Comparison of ENCODE assay signal across 8 mouse cellular contexts in genomic region chr3:97609201-97609844, GRCm38 (mm10). TPM values are rescaled to one million over a fixed set of nuclear protein-coding genes. Genes with fewer than 3 reads are reported as not detected.
DNase-seq lines count a peak whose midpoint lies in the region; ATAC-seq and TF ChIP-seq lines count a peak whose summit lies in the region.

No protein-coding gene starts in this region.

- H3K27ac ChIP-seq in layer of hippocampus, adult 2 months = peak overlapping the region; percentile 100
- no peak overlapping the region for H3K27ac ChIP-seq in cerebellum, adult 2 months (ENCODE audit: insufficient read depth, low read length)

- H3K4me1 ChIP-seq in cerebellum, adult 2 months (ENCODE audit: control insufficient read depth, insufficient read depth, low read length) = no peaks in the 10 kb centered on the region

- peak; percentile 53 for ATAC-seq in granulocyte monocyte progenitor cell, adult 5-6 weeks (replicated peaks; ENCODE audit: poor library complexity, severe bottlenecking)

- peak in 1 of 2 experiments; percentile 22 for DNase-seq in layer of hippocampus, adult 2 months (ENCODE audit: low spot score in 2 of 2)
- DNase-seq in layer of hippocampus, postnatal 14 days (ENCODE audit: low spot score in 2 of 2) = no peak
- peak; percentile 37 to 38 for DNase-seq in cerebellum, adult 2 months
- DNase-seq in kidney, adult 9 months = peak; percentile 56
- peak; percentile 48 for DNase-seq in lung, postnatal 25 days (ENCODE audit: low spot score)
- DNase-seq in spleen, postnatal 10 days (ENCODE audit: low spot score in 2 of 2) = peak; percentile 43 to 80
- no peak for DNase-seq in urinary bladder, adult 18-20 months (ENCODE audit: low spot score in 2 of 2)

- H3K27me3 ChIP-seq in cerebellum, adult 2 months (ENCODE audit: control insufficient read depth, insufficient read depth, low read length) = no peaks in the 10 kb centered on the region; the same call in 1 of the 2 replicates

- WGBS in cerebellum, adult 2 months = 3% methylated on average over 20 of the region's 20 CpGs

- TF ChIP-seq CTCF in layer of hippocampus, adult 2 months (conservative IDR thresholded peaks at IDR 0.05) = peak; percentile 60
- no peak for TF ChIP-seq CTCF in cerebellum, adult 2 months (IDR thresholded peaks at IDR 0.05; ENCODE audit: borderline replicate concordance, insufficient read depth, low read depth, low read length)

- peak overlapping the region; percentile 91 for H3K4me3 ChIP-seq in layer of hippocampus, adult 2 months
- H3K4me3 ChIP-seq in cerebellum, adult 2 months (replicated peaks; ENCODE audit: insufficient read depth, low read depth, low read length) = peak overlapping the region; percentile 67

- no peak for TF ChIP-seq POLR2A in cerebellum, adult 2 months (IDR thresholded peaks at IDR 0.05; ENCODE audit: borderline replicate concordance, insufficient read depth, low read length)

RNA-seq across cellular contexts. Expression of gene Chd1l, which starts 0.7 kb away (rescaled TPM):
- 10 to 100 TPM; 10.7 to 12.1 TPM for total RNA-seq in layer of hippocampus, adult 2 months (2021)
- total RNA-seq in layer of hippocampus, postnatal 14 days (2021) = 10 to 100 TPM in 1 of 2 experiments, 1 to 10 TPM in 1; 8.7 to 11.8 TPM
- 7.6 and 9.1 TPM in 2 replicates for polyA plus RNA-seq in cerebellum, adult 2 months (2012; rRNA removed)
- total RNA-seq in granulocyte monocyte progenitor cell, adult 5-6 weeks (2014; fragmentation: Nextera tagmentation) = 13.7 and 28.1 TPM in 2 replicates
- 48.8 and 55.6 TPM in 2 replicates for total RNA-seq in granulocyte monocyte progenitor cell, adult 5-6 weeks (2017)

RNA-seq across cellular contexts. Expression of gene Fmo5, which starts 19.3 kb away (rescaled TPM):
- 1 to 10 TPM; 3.5 to 5.0 TPM for total RNA-seq in layer of hippocampus, adult 2 months (2021)
- 1 to 10 TPM; 2.0 to 3.1 TPM for total RNA-seq in layer of hippocampus, postnatal 14 days (2021)
- 2.3 and 2.8 TPM in 2 replicates for polyA plus RNA-seq in cerebellum, adult 2 months (2012; rRNA removed)
- 1.8 and 6.8 TPM in 2 replicates for total RNA-seq in granulocyte monocyte progenitor cell, adult 5-6 weeks (2014; fragmentation: Nextera tagmentation)
- 1.5 and 1.8 TPM in 2 replicates for total RNA-seq in granulocyte monocyte progenitor cell, adult 5-6 weeks (2017)

RNA-seq across cellular contexts. Expression of gene Prkab2, which starts 48.7 kb away (rescaled TPM):
- 10 to 100 TPM; 34.3 to 34.7 TPM for total RNA-seq in layer of hippocampus, adult 2 months (2021)
- total RNA-seq in layer of hippocampus, postnatal 14 days (2021) = 10 to 100 TPM; 36.5 to 38.2 TPM
- 26.6 and 26.8 TPM in 2 replicates for polyA plus RNA-seq in cerebellum, adult 2 months (2012; rRNA removed)
- 4.1 and 10.1 TPM in 2 replicates for total RNA-seq in granulocyte monocyte progenitor cell, adult 5-6 weeks (2014; fragmentation: Nextera tagmentation)
- total RNA-seq in granulocyte monocyte progenitor cell, adult 5-6 weeks (2017) = 3.3 and 5.0 TPM in 2 replicates

Comparison
In these comparisons a context has a peak if more than half of its experiments do, and no peak if none do; other contexts are left out.
1. DNase-seq: peak in cerebellum, adult 2 months (2 of 2), kidney, adult 9 months (single experiment), lung, postnatal 25 days (single experiment) and spleen, postnatal 10 days (2 of 2); none in layer of hippocampus, postnatal 14 days (0 of 2) and urinary bladder, adult 18-20 months (0 of 2).